Mouse (Mus musculus): ENCODE results near the gene 4930522L14Rik.
A peak's percentile ranks its signal among the peaks of the same experiment; 100 is the strongest.
"Not testable (repeated sequence)": the region's sequence is repeated elsewhere in the genome, so short reads cannot be mapped to it uniquely, and the experiment has no call there.

Gene 4930522L14Rik

GRCm38 (mm10) chr5:109751391-109752071 lies at the start of gene 4930522L14Rik:
Gene 4930522L14Rik, minus strand, starts transcription at chr5:109751886.
- DNase-seq = peak; percentile 53

- DNase-seq = not testable (repeated sequence)
Observed at GRCm38 (mm10) chr5:109801466-109801865, 49.8 kb upstream of the 4930522L14Rik start.

GRCm38 (mm10) chr5:109799948-109800347 lies 48.3 kb upstream of the 4930522L14Rik start:
- not testable (repeated sequence) for DNase-seq

GRCm38 (mm10) chr5:109797017-109797416 lies 45.3 kb upstream of the 4930522L14Rik start:
- not testable (repeated sequence) for DNase-seq

GRCm38 (mm10) chr5:109795967-109796652 lies 44.4 kb upstream of the 4930522L14Rik start:
- peak; percentile 45 for DNase-seq

GRCm38 (mm10) chr5:109752073-109752780 lies 541 bp upstream of the 4930522L14Rik start:
- DNase-seq = not testable (repeated sequence)

GRCm38 (mm10) chr5:109745081-109745480 lies 6.6 kb downstream of the 4930522L14Rik start:
- DNase-seq = not testable (repeated sequence)

- not testable (repeated sequence) for DNase-seq
Observed at GRCm38 (mm10) chr5:109717341-109717740, 34.3 kb downstream of the 4930522L14Rik start.

GRCm38 (mm10) chr5:109691205-109691965 lies 60.3 kb downstream of the 4930522L14Rik start:
- DNase-seq = not testable (repeated sequence)

- peak; percentile 80 for DNase-seq
Observed at GRCm38 (mm10) chr5:109690537-109691201, 61.0 kb downstream of the 4930522L14Rik start, which contains the start of gene 5430403G16Rik. Gene 5430403G16Rik, minus strand, starts transcription at chr5:109691041.
